Mouse (Mus musculus): Measurements from ENCODE around the gene Pnldc1. TPM values are rescaled to one million over a fixed set of nuclear protein-coding genes. Genes with fewer than 3 reads are reported as not detected.
"Not testable (repeated sequence)": the region's sequence is repeated elsewhere in the genome, so short reads cannot be mapped to it uniquely, and the experiment has no call there.

Pnldc1 gene
- polyA plus RNA-seq, 1 experiment: 78.9 TPM

- Histone ChIP-seq H3K4me1 (ENCODE audit: control insufficient read depth, insufficient read depth, insufficient read length, low read length) (no peaks in the 10 kb centered on the region; the same call in 1 of the 2 replicates), H3K27ac (replicated peaks; ENCODE audit: low read depth, low read length) (no peak overlapping the region), H3K4me3 (ENCODE audit: insufficient read depth, low read depth, low read length) (no peak overlapping the region)
Observed at GRCm38 (mm10) chr17:12925001-12925400, 15.0 kb upstream of the Pnldc1 start.

- Histone ChIP-seq H3K27ac (replicated peaks; ENCODE audit: low read depth, low read length) (no peak overlapping the region), H3K4me1 (ENCODE audit: control insufficient read depth, insufficient read depth, insufficient read length, low read length) (no peaks in the 10 kb centered on the region), H3K4me3 (ENCODE audit: insufficient read depth, low read depth, low read length) (no peak overlapping the region)
Observed at GRCm38 (mm10) chr17:12921073-12921472, 11.0 kb upstream of the Pnldc1 start.

- H3K4me1 ChIP-seq (ENCODE audit: control insufficient read depth, insufficient read depth, insufficient read length, low read length): peaks cover 3% of the 10 kb centered on the region; the same call in 1 of the 2 replicates
- peak overlapping the region; percentile 86 for H3K27ac ChIP-seq (replicated peaks; ENCODE audit: low read depth, low read length)
Observed at GRCm38 (mm10) chr17:12916588-12917380, 6.8 kb upstream of the Pnldc1 start.

GRCm38 (mm10) chr17:12915881-12916583, 6.0 kb upstream of the Pnldc1 start, which contains the start of gene Mrpl18:
Gene Mrpl18, minus strand, starts transcription at chr17:12916345.
- Histone ChIP-seq H3K27ac (replicated peaks; ENCODE audit: low read depth, low read length) (peak within 1 kb of the TSS; percentile 86), H3K4me3 (ENCODE audit: insufficient read depth, low read depth, low read length) (peak within 1 kb of the TSS; percentile 80), H3K4me1 (ENCODE audit: control insufficient read depth, insufficient read depth, insufficient read length, low read length) (peaks cover 3% of the 10 kb centered on the region; the same call in 1 of the 2 replicates)

More at GRCm38 (mm10) chr17:12916588-12917380, 6.8 kb upstream of the Pnldc1 start:
- H3K4me3 ChIP-seq (ENCODE audit: insufficient read depth, low read depth, low read length): peak overlapping the region; percentile 80

- Histone ChIP-seq H3K4me3 (ENCODE audit: insufficient read depth, low read depth, low read length) (peak within 1 kb of the TSS; percentile 80), H3K4me1 (ENCODE audit: control insufficient read depth, insufficient read depth, insufficient read length, low read length) (peaks cover 3% of the 10 kb centered on the region; the same call in 1 of the 2 replicates), H3K27ac (replicated peaks; ENCODE audit: low read depth, low read length) (peak within 1 kb of the TSS; percentile 86)
Observed at GRCm38 (mm10) chr17:12915488-12915880, 5.5 kb upstream of the Pnldc1 start, which contains the start of gene Tcp1. Gene Tcp1, plus strand, starts transcription at chr17:12915701.

- H3K4me1 ChIP-seq (ENCODE audit: control insufficient read depth, insufficient read depth, insufficient read length, low read length): peaks cover 3% of the 10 kb centered on the region; the same call in 1 of the 2 replicates
- no peak overlapping the region for H3K27ac ChIP-seq (replicated peaks; ENCODE audit: low read depth, low read length)
- no peak overlapping the region for H3K4me3 ChIP-seq (ENCODE audit: insufficient read depth, low read depth, low read length)
Observed at GRCm38 (mm10) chr17:12910391-12910790, 361 bp upstream of the Pnldc1 start.

- Histone ChIP-seq H3K4me1 (ENCODE audit: control insufficient read depth, insufficient read depth, insufficient read length, low read length) (no peaks in the 10 kb centered on the region), H3K4me3 (ENCODE audit: insufficient read depth, low read depth, low read length) (no peak overlapping the region), H3K27ac (replicated peaks; ENCODE audit: low read depth, low read length) (no peak overlapping the region)
Observed at GRCm38 (mm10) chr17:12906436-12906835, 3.6 kb downstream of the Pnldc1 start.

GRCm38 (mm10) chr17:12905810-12906209, 4.2 kb downstream of the Pnldc1 start:
- no peaks in the 10 kb centered on the region for H3K4me1 ChIP-seq (ENCODE audit: control insufficient read depth, insufficient read depth, insufficient read length, low read length)
- no peak overlapping the region for H3K4me3 ChIP-seq (ENCODE audit: insufficient read depth, low read depth, low read length)

GRCm38 (mm10) chr17:12904349-12904748, 5.7 kb downstream of the Pnldc1 start:
- no peak overlapping the region for H3K4me3 ChIP-seq (ENCODE audit: insufficient read depth, low read depth, low read length)

More at GRCm38 (mm10) chr17:12905810-12906209, 4.2 kb downstream of the Pnldc1 start:
- H3K27ac ChIP-seq (replicated peaks; ENCODE audit: low read depth, low read length): no peak overlapping the region

GRCm38 (mm10) chr17:12903372-12904333, 6.4 kb downstream of the Pnldc1 start:
- H3K27ac ChIP-seq (replicated peaks; ENCODE audit: low read depth, low read length): no peak overlapping the region
- H3K4me3 ChIP-seq (ENCODE audit: insufficient read depth, low read depth, low read length): no peak overlapping the region
- no peaks in the 10 kb centered on the region for H3K4me1 ChIP-seq (ENCODE audit: control insufficient read depth, insufficient read depth, insufficient read length, low read length)

More at GRCm38 (mm10) chr17:12904349-12904748, 5.7 kb downstream of the Pnldc1 start:
- Histone ChIP-seq H3K27ac (replicated peaks; ENCODE audit: low read depth, low read length) (no peak overlapping the region), H3K4me1 (ENCODE audit: control insufficient read depth, insufficient read depth, insufficient read length, low read length) (no peaks in the 10 kb centered on the region)

- no peaks in the 10 kb centered on the region; the same call in 1 of the 2 replicates for H3K4me1 ChIP-seq (ENCODE audit: control insufficient read depth, insufficient read depth, insufficient read length, low read length)
- no peak overlapping the region for H3K4me3 ChIP-seq (ENCODE audit: insufficient read depth, low read depth, low read length)
- no peak overlapping the region for H3K27ac ChIP-seq (replicated peaks; ENCODE audit: low read depth, low read length)
Observed at GRCm38 (mm10) chr17:12902291-12902690, 7.7 kb downstream of the Pnldc1 start.

- H3K4me3 ChIP-seq (ENCODE audit: insufficient read depth, low read depth, low read length); H3K27ac ChIP-seq (replicated peaks; ENCODE audit: low read depth, low read length): not testable (repeated sequence)
- H3K4me1 ChIP-seq (ENCODE audit: control insufficient read depth, insufficient read depth, insufficient read length, low read length): peaks cover 10% of the 10 kb centered on the region
Observed at GRCm38 (mm10) chr17:12898607-12899006, 11.4 kb downstream of the Pnldc1 start.

- no peak overlapping the region for H3K27ac ChIP-seq (replicated peaks; ENCODE audit: low read depth, low read length)
- no peak overlapping the region for H3K4me3 ChIP-seq (ENCODE audit: insufficient read depth, low read depth, low read length)
- H3K4me1 ChIP-seq (ENCODE audit: control insufficient read depth, insufficient read depth, insufficient read length, low read length): peaks cover 10% of the 10 kb centered on the region
Observed at GRCm38 (mm10) chr17:12897674-12898073, 12.4 kb downstream of the Pnldc1 start.

GRCm38 (mm10) chr17:12892033-12892432, 18.0 kb downstream of the Pnldc1 start:
- H3K27ac ChIP-seq (replicated peaks; ENCODE audit: low read depth, low read length): no peak overlapping the region

More at GRCm38 (mm10) chr17:12892033-12892432, 18.0 kb downstream of the Pnldc1 start:
- peaks cover 13% of the 10 kb centered on the region for H3K4me1 ChIP-seq (ENCODE audit: control insufficient read depth, insufficient read depth, insufficient read length, low read length)
- no peak overlapping the region for H3K4me3 ChIP-seq (ENCODE audit: insufficient read depth, low read depth, low read length)

Data from brown adipose tissue, adult 24 weeks (tissue).